Mouse (Mus musculus): ENCODE results near the gene Clk3. TPM values are rescaled to one million over a fixed set of nuclear protein-coding genes. Genes with fewer than 3 reads are reported as not detected.

The Clk3 gene
- polyA plus RNA-seq, 1 experiment from 2014 or later, result 57.1 TPM

- H3K4me1 ChIP-seq, result peaks cover 72% of the 10 kb centered on the region
- H3K27ac ChIP-seq (replicated peaks), result peak overlapping the region; percentile 77
- WGBS, result 58% methylated on average over 2 of the region's 2 CpGs
- ATAC-seq (ENCODE audit: extremely low read depth, insufficient number of reproducible peaks, low FRiP score, low TSS enrichment), result peak; percentile 14; the same call in 1 of the 2 replicates
- peak overlapping the region; percentile 41 for H3K4me2 ChIP-seq
- H3K9me3 ChIP-seq, result no peaks in the 10 kb centered on the region
- no peaks in the 10 kb centered on the region for H3K36me3 ChIP-seq
- peak overlapping the region; percentile 64 for H3K9ac ChIP-seq
- no peak overlapping the region for H3K4me3 ChIP-seq
- no peaks in the 10 kb centered on the region for H3K27me3 ChIP-seq (replicated peaks)
These were observed 3.9 kb upstream of the Clk3 start for GRCm38 (mm10) chr9:57769539-57770069.

GRCm38 (mm10) chr9:57767231-57767630 is 1.6 kb upstream of the Clk3 start:
- H3K9ac ChIP-seq, result peak overlapping the region; percentile 99
- peaks cover 75% of the 10 kb centered on the region for H3K4me1 ChIP-seq
- no peaks in the 10 kb centered on the region for H3K9me3 ChIP-seq
- peak overlapping the region; percentile 97; the same call in 1 of the 2 replicates for H3K4me3 ChIP-seq
- 81% methylated on average over 4 of the region's 4 CpGs for WGBS
- no peaks in the 10 kb centered on the region for H3K36me3 ChIP-seq
- H3K27ac ChIP-seq (replicated peaks), result peak overlapping the region; percentile 100
- no peak for ATAC-seq (ENCODE audit: extremely low read depth, insufficient number of reproducible peaks, low FRiP score, low TSS enrichment)
- H3K4me2 ChIP-seq, result peak overlapping the region; percentile 88
- H3K27me3 ChIP-seq (replicated peaks), result no peaks in the 10 kb centered on the region

- Histone ChIP-seq H3K9ac (peak overlapping the region; percentile 99), H3K4me2 (peak overlapping the region; percentile 88), H3K4me3 (peak overlapping the region; percentile 97), H3K36me3 (peaks cover 5% of the 10 kb centered on the region), H3K27me3 (replicated peaks) (no peaks in the 10 kb centered on the region), H3K9me3 (no peaks in the 10 kb centered on the region), H3K4me1 (peaks cover 75% of the 10 kb centered on the region), H3K27ac (replicated peaks) (peak overlapping the region; percentile 100)
- WGBS, result 32% methylated on average over 6 of the region's 6 CpGs
- ATAC-seq (ENCODE audit: extremely low read depth, insufficient number of reproducible peaks, low FRiP score, low TSS enrichment), result no peak
These were observed 771 bp upstream of the Clk3 start for GRCm38 (mm10) chr9:57766431-57766830.

- under 1% methylated on average over 45 of the region's 45 CpGs for WGBS
- Histone ChIP-seq H3K4me3 (peak overlapping the region; percentile 97), H3K36me3 (peaks cover 20% of the 10 kb centered on the region), H3K4me1 (peaks cover 71% of the 10 kb centered on the region), H3K27ac (replicated peaks) (peak overlapping the region; percentile 100), H3K9me3 (no peaks in the 10 kb centered on the region), H3K4me2 (peak overlapping the region; percentile 88), H3K9ac (peak overlapping the region; percentile 99), H3K27me3 (replicated peaks) (no peaks in the 10 kb centered on the region)
- ATAC-seq (ENCODE audit: extremely low read depth, insufficient number of reproducible peaks, low FRiP score, low TSS enrichment), result peak; percentile 77
These were observed 691 bp downstream of the Clk3 start for GRCm38 (mm10) chr9:57764974-57765363.

DNA sequence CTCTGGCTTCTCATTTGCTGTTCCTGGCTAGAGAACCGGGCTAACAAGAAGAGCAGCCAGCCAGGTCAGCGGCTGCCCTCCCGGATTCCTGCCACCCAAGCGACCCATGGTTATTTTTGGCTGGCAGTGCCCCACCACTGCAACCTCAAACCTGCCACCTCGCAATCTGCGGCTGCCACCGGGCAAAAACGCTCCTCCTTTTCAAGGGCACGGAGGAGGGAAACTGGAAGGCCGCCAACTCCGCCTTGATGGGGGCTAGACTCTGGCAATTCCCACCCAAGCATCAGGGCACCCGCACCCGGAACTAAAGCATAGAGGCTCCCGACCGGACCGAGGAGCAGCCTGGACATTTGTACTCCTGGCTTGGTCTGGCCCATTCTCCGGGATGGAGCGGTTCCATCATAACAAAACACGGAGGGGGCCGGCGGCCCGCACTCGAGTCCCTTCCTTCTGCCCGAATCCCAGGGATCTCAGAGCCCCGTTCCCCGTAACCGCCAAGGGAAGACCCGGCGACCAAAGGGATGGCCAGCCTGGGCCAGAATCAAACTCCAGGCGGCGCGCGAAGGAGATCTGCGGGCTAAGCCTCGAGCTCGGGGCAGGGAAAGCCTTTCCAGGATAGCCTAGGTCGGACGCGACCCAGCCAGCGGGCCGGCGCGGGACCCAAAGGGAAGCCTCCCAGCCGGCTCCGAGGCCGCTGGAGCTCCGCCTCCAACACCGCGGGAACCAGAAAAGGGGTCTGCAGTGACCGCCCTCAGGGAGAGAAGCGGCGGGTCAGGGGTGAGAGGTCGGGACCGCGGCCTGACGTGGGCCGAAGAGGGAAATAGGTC is 1.3 kb downstream of the Clk3 start:
- peak; percentile 37 for ATAC-seq (ENCODE audit: extremely low read depth, insufficient number of reproducible peaks, low FRiP score, low TSS enrichment)
- under 1% methylated on average over 57 of the region's 57 CpGs for WGBS

GRCm38 (mm10) chr9:57762563-57762991 is 3.1 kb downstream of the Clk3 start:
- Histone ChIP-seq H3K9me3 (no peaks in the 10 kb centered on the region), H3K4me1 (peaks cover 67% of the 10 kb centered on the region), H3K4me2 (peak overlapping the region; percentile 88), H3K27me3 (replicated peaks) (no peaks in the 10 kb centered on the region), H3K27ac (replicated peaks) (peak overlapping the region; percentile 100), H3K36me3 (peaks cover 44% of the 10 kb centered on the region), H3K9ac (peak overlapping the region; percentile 99), H3K4me3 (peak overlapping the region; percentile 97)
- 42% methylated on average over 6 of the region's 6 CpGs for WGBS
- no peak for ATAC-seq (ENCODE audit: extremely low read depth, insufficient number of reproducible peaks, low FRiP score, low TSS enrichment)

More for the DNA sequence above, 1.3 kb downstream of the Clk3 start:
- Histone ChIP-seq H3K9me3 (no peaks in the 10 kb centered on the region), H3K4me3 (peak overlapping the region; percentile 97), H3K4me1 (peaks cover 70% of the 10 kb centered on the region), H3K9ac (peak overlapping the region; percentile 99), H3K4me2 (peak overlapping the region; percentile 88), H3K36me3 (peaks cover 26% of the 10 kb centered on the region), H3K27ac (replicated peaks) (peak overlapping the region; percentile 100), H3K27me3 (replicated peaks) (no peaks in the 10 kb centered on the region)

DNA sequence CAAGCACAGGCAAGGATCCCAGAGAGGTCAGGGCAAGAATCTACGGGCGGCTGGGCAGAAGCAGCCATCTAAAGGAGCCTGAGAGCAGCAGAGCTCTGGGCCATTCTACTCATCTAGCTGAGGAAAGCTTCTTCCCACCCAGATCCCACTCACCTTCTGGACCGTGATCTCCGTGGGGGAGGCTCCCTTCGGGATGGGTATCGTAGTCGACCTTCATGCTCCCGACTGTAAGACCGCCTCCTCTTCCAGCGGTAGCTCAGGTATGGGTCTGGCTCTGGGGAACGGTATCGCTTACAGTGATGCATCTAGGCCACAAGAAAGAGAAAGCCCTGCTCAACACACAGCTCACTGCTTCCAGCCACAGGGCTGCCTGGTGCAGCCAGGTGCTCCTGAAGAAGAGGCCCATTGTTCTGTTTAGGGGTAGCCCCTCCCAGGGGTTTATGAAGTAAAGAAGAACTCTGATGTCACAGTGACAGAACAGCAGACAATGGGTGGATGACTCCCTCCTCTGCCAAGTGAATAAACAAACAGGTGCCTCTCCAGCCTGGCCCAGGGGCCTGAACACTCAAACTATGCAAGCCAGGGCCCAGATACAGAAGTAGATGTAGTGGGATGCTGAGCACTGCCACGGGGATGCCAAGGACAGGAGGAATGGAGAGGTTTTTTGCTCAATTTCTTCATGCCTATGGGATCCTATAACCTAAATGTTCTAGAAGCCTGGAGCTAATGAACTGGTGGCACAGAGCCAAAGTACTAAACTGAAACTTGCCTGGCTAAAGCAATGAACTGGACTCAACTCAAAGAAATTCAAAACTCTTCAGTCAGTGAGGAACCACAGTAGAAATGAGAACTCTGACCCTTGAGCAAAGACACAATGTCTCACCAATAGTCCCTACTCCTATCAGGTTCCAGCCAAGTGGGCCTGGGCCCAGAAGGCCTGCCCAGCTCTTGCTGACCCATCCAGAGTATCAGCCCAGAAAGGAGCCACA is 3.8 kb downstream of the Clk3 start:
- peaks cover 51% of the 10 kb centered on the region for H3K36me3 ChIP-seq
- H3K27me3 ChIP-seq (replicated peaks), result no peaks in the 10 kb centered on the region
- peak overlapping the region; percentile 97 for H3K4me3 ChIP-seq
- H3K9me3 ChIP-seq, result no peaks in the 10 kb centered on the region
- H3K27ac ChIP-seq (replicated peaks), result peak overlapping the region; percentile 100; the same call in 1 of the 2 replicates
- peak overlapping the region; percentile 88 for H3K4me2 ChIP-seq
- WGBS, result 92% methylated on average over 13 of the region's 13 CpGs
- H3K9ac ChIP-seq, result peak overlapping the region; percentile 99
- H3K4me1 ChIP-seq, result peaks cover 60% of the 10 kb centered on the region
- no peak for ATAC-seq (ENCODE audit: extremely low read depth, insufficient number of reproducible peaks, low FRiP score, low TSS enrichment)

GRCm38 (mm10) chr9:57760416-57761146 is 5.1 kb downstream of the Clk3 start:
- Histone ChIP-seq H3K4me1 (peaks cover 50% of the 10 kb centered on the region), H3K4me3 (0 out of 2 replicates have a peak overlapping the region, but pooled peaks have one; percentile 97), H3K36me3 (peaks cover 62% of the 10 kb centered on the region), H3K4me2 (peak overlapping the region; percentile 88), H3K9me3 (no peaks in the 10 kb centered on the region), H3K9ac (no peak overlapping the region), H3K27ac (replicated peaks) (no peak overlapping the region), H3K27me3 (replicated peaks) (no peaks in the 10 kb centered on the region)
- ATAC-seq (ENCODE audit: extremely low read depth, insufficient number of reproducible peaks, low FRiP score, low TSS enrichment), result no peak
- WGBS, result 94% methylated on average over 24 of the region's 24 CpGs

GRCm38 (mm10) chr9:57759289-57759688 is 6.4 kb downstream of the Clk3 start:
- peak; percentile 20; the same call in 1 of the 2 replicates for ATAC-seq (ENCODE audit: extremely low read depth, insufficient number of reproducible peaks, low FRiP score, low TSS enrichment)
- WGBS, result 8% methylated on average over 6 of the region's 6 CpGs
- Histone ChIP-seq H3K9me3 (no peaks in the 10 kb centered on the region), H3K9ac (peak overlapping the region; percentile 17), H3K4me1 (peaks cover 50% of the 10 kb centered on the region), H3K27me3 (replicated peaks) (no peaks in the 10 kb centered on the region), H3K27ac (replicated peaks) (peak overlapping the region; percentile 51), H3K4me2 (peak overlapping the region; percentile 88), H3K36me3 (peaks cover 75% of the 10 kb centered on the region), H3K4me3 (peak overlapping the region; percentile 17)

DNA sequence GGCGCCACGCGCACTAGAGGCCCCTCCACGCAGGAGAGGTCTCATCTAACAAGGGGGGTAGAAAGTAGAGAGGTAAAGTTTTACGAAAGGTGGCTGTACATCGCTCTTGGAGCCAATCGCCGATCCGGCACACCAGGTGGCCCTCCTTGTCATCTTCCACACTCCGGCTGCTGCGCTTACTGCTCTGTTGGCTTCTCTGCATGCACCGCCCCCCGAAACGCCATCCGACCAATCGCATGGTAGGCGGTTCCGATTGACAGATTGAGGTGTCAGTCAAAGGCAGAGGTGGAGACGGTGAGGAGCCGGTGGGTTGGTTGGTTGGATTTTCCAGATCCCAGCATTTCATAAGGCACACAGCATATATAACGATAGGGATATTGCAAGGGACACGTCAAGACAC is 7.1 kb downstream of the Clk3 start:
- Histone ChIP-seq H3K27me3 (replicated peaks) (no peaks in the 10 kb centered on the region), H3K4me2 (peak overlapping the region; percentile 88), H3K36me3 (peaks cover 82% of the 10 kb centered on the region), H3K27ac (replicated peaks) (peak overlapping the region; percentile 21; the same call in 1 of the 2 replicates), H3K9me3 (no peaks in the 10 kb centered on the region), H3K9ac (0 out of 2 replicates have a peak overlapping the region, but pooled peaks have one; percentile 2), H3K4me1 (peaks cover 44% of the 10 kb centered on the region), H3K4me3 (peak overlapping the region; percentile 14; the same call in 1 of the 2 replicates)
- ATAC-seq (ENCODE audit: extremely low read depth, insufficient number of reproducible peaks, low FRiP score, low TSS enrichment), result 0 out of 2 replicates have a peak, but pooled peaks have one; percentile 17
- WGBS, result 84% methylated on average over 22 of the region's 22 CpGs
